Mouse (Mus musculus): ENCODE data around the gene Tacr2.

- TF ChIP-seq POLR2A (IDR thresholded peaks at IDR 0.05; ENCODE audit: extremely low read depth, insufficient read depth, low read length): no peak
- no peak for TF ChIP-seq CTCF (IDR thresholded peaks at IDR 0.05; ENCODE audit: extremely low read depth, insufficient read depth, low read length)
Observed at GRCm38 (mm10) chr10:62222777-62223176, 29.5 kb upstream of the Tacr2 start.

Data from cortical plate, adult 2 months (tissue).